Mouse (Mus musculus) kidney, embryonic 14.5 days (tissue): ENCODE measurements at regions not wholly inside any gene's neighbourhood (a gene's known extent, or its start where the extent isn't known, plus 50 kb on each side); places are given as distances from the start of the nearest gene placed in this dataset.

Experiments used
- ATAC-seq: fragments of 200-750 bp; cut with Nextera tagmentation; 2 replicates; pipeline ENCODE4 v1.8.0; 2017; ENCODE audit warnings: moderate number of reproducible peaks, mild to moderate bottlenecking, moderate TSS enrichment, moderate library complexity; ENCODE audit not compliant: low FRiP score, low TSS enrichment
- H3K27ac ChIP-seq: fragments of 300-500 bp; sonication (generic); 2 replicates; pipeline ENCODE4 v1.5.1; 2014; ENCODE audit warnings: low read depth, mild to moderate bottlenecking, low read length, moderate library complexity, mixed read lengths
- H3K27me3 ChIP-seq: fragments of 300-500 bp; sonication (generic); 2 replicates; pipeline ENCODE4 v1.6.1; 2014; ENCODE audit warnings: mild to moderate bottlenecking, low read length; ENCODE audit not compliant: control insufficient read depth, insufficient read depth
- H3K36me3 ChIP-seq: fragments of 300-500 bp; sonication (generic); 2 replicates; pipeline ENCODE4 v1.6.1; 2014; ENCODE audit warnings: low read length, mixed read lengths; ENCODE audit not compliant: control insufficient read depth, insufficient read depth
- H3K4me1 ChIP-seq: fragments of 300-500 bp; sonication (generic); 2 replicates; pipeline ENCODE4 v1.6.1; 2014; ENCODE audit warnings: low read length, mixed read lengths; ENCODE audit not compliant: control insufficient read depth, insufficient read depth
- H3K4me2 ChIP-seq: fragments of 300-500 bp; sonication (generic); replicated peaks from 2 replicates; pipeline ENCODE4 v1.6.1; 2014; ENCODE audit warnings: low read depth, mild to moderate bottlenecking, low read length
- H3K4me3 ChIP-seq: fragments of 300-500 bp; sonication (generic); 2 replicates; pipeline ENCODE4 v1.5.1; 2014; ENCODE audit warnings: mild to moderate bottlenecking, low read length
- H3K9ac ChIP-seq: fragments of 300-500 bp; sonication (generic); 2 replicates; pipeline ENCODE4 v1.6.1; 2014; ENCODE audit warnings: low read depth, mild to moderate bottlenecking, low read length, moderate library complexity
- H3K9me3 ChIP-seq: fragments of 300-500 bp; sonication (generic); 2 replicates; pipeline ENCODE4 v1.6.1; 2016; ENCODE audit warnings: low read length; ENCODE audit not compliant: control insufficient read depth
- WGBS: fragments of 180-500 bp; shearing (Covaris S2); extraction: QIAGEN DNeasy Blood & Tissue Kit; methylation state at CpG from one replicate; pipeline ENCODE4 v1.1.7; 2014; 5-methylcytosine and 5-hydroxymethylcytosine counted together

- WGBS: 74% methylated on average over 4 of the region's 4 CpGs
- H3K4me1 ChIP-seq: no peaks in the 10 kb centered on the region
- H3K27me3 ChIP-seq: no peaks in the 10 kb centered on the region
- H3K4me3 ChIP-seq: no peak overlapping the region
- no peaks in the 10 kb centered on the region for H3K9me3 ChIP-seq
- no peak overlapping the region for H3K4me2 ChIP-seq
- H3K36me3 ChIP-seq: no peaks in the 10 kb centered on the region
- ATAC-seq: no peak
- no peak overlapping the region for H3K27ac ChIP-seq
- H3K9ac ChIP-seq: no peak overlapping the region
Measured at GRCm38 (mm10) chr11:45219239-45219638, 602.1 kb downstream of the Ebf1 start.

- Histone ChIP-seq H3K36me3 (no peaks in the 10 kb centered on the region), H3K4me1 (no peaks in the 10 kb centered on the region), H3K4me3 (no peak overlapping the region), H3K9me3 (no peaks in the 10 kb centered on the region), H3K27ac (no peak overlapping the region), H3K9ac (no peak overlapping the region), H3K27me3 (no peaks in the 10 kb centered on the region), H3K4me2 (no peak overlapping the region)
- no peak for ATAC-seq
- 67% methylated on average over 3 of the region's 3 CpGs for WGBS
Measured at GRCm38 (mm10) chr11:45222021-45222420, 604.9 kb downstream of the Ebf1 start.

GRCm38 (mm10) chr11:45235476-45236412, 616.1 kb upstream of the Clint1 start:
- H3K27me3 ChIP-seq: no peaks in the 10 kb centered on the region
- 0 out of 2 replicates have a peak, but pooled peaks cover 3% of the 10 kb centered on the region for H3K4me1 ChIP-seq
- H3K4me3 ChIP-seq: no peak overlapping the region
- H3K27ac ChIP-seq: 0 out of 2 replicates have a peak overlapping the region, but pooled peaks have one; percentile 32
- no peaks in the 10 kb centered on the region for H3K9me3 ChIP-seq
- no peak for ATAC-seq
- 69% methylated on average over 6 of the region's 6 CpGs for WGBS
- no peaks in the 10 kb centered on the region for H3K36me3 ChIP-seq
- H3K9ac ChIP-seq: no peak overlapping the region
- no peak overlapping the region for H3K4me2 ChIP-seq

- 71% methylated on average over 4 of the region's 4 CpGs for WGBS
- no peak for ATAC-seq
- 0 out of 2 replicates have a peak, but pooled peaks cover 3% of the 10 kb centered on the region for H3K4me1 ChIP-seq
- no peak overlapping the region for H3K4me3 ChIP-seq
- H3K36me3 ChIP-seq: no peaks in the 10 kb centered on the region
- H3K4me2 ChIP-seq: no peak overlapping the region
- H3K27ac ChIP-seq: no peak overlapping the region
- H3K9ac ChIP-seq: no peak overlapping the region
- H3K9me3 ChIP-seq: no peaks in the 10 kb centered on the region
- no peaks in the 10 kb centered on the region for H3K27me3 ChIP-seq
Measured at GRCm38 (mm10) chr11:45237056-45237455, 614.8 kb upstream of the Clint1 start.

- Histone ChIP-seq H3K36me3 (no peaks in the 10 kb centered on the region), H3K4me1 (0 out of 2 replicates have a peak, but pooled peaks cover 3% of the 10 kb centered on the region), H3K9me3 (no peaks in the 10 kb centered on the region), H3K9ac (no peak overlapping the region), H3K27ac (no peak overlapping the region), H3K4me2 (no peak overlapping the region), H3K27me3 (no peaks in the 10 kb centered on the region), H3K4me3 (no peak overlapping the region)
- 61% methylated on average over 5 of the region's 5 CpGs for WGBS
- no peak for ATAC-seq
Measured at GRCm38 (mm10) chr11:45239044-45239443, 612.8 kb upstream of the Clint1 start.

GRCm38 (mm10) chr11:45240419-45240818, 611.4 kb upstream of the Clint1 start:
- ATAC-seq: no peak
- H3K9ac ChIP-seq: no peak overlapping the region
- no peaks in the 10 kb centered on the region for H3K27me3 ChIP-seq
- no peaks in the 10 kb centered on the region for H3K36me3 ChIP-seq
- 0 out of 2 replicates have a peak, but pooled peaks cover 3% of the 10 kb centered on the region for H3K4me1 ChIP-seq
- H3K4me3 ChIP-seq: no peak overlapping the region
- no peaks in the 10 kb centered on the region for H3K9me3 ChIP-seq
- WGBS: 49% methylated on average over 3 of the region's 3 CpGs
- no peak overlapping the region for H3K27ac ChIP-seq
- no peak overlapping the region for H3K4me2 ChIP-seq

GRCm38 (mm10) chr11:45241671-45242070, 610.2 kb upstream of the Clint1 start:
- Histone ChIP-seq H3K4me3 (no peak overlapping the region), H3K9me3 (no peaks in the 10 kb centered on the region), H3K27ac (no peak overlapping the region), H3K4me1 (no peaks in the 10 kb centered on the region), H3K4me2 (no peak overlapping the region), H3K36me3 (no peaks in the 10 kb centered on the region), H3K9ac (no peak overlapping the region), H3K27me3 (no peaks in the 10 kb centered on the region)
- WGBS: 58% methylated on average over 10 of the region's 10 CpGs
- ATAC-seq: no peak

- Histone ChIP-seq H3K4me2 (no peak overlapping the region), H3K9me3 (no peaks in the 10 kb centered on the region), H3K27me3 (no peaks in the 10 kb centered on the region), H3K9ac (no peak overlapping the region), H3K27ac (no peak overlapping the region), H3K4me3 (no peak overlapping the region), H3K4me1 (no peaks in the 10 kb centered on the region), H3K36me3 (no peaks in the 10 kb centered on the region)
- no peak for ATAC-seq
- 77% methylated on average over 2 of the region's 2 CpGs for whole genome bisulfite sequencing
Measured at GRCm38 (mm10) chr11:45244796-45245195, 607.1 kb upstream of the Clint1 start.

- H3K4me2 ChIP-seq: no peak overlapping the region
Measured at GRCm38 (mm10) chr11:45256019-45256418, 595.8 kb upstream of the Clint1 start.

More at GRCm38 (mm10) chr11:45256019-45256418, 595.8 kb upstream of the Clint1 start:
- Histone ChIP-seq H3K27me3 (no peaks in the 10 kb centered on the region), H3K4me3 (no peak overlapping the region), H3K9ac (no peak overlapping the region), H3K36me3 (no peaks in the 10 kb centered on the region), H3K4me1 (no peaks in the 10 kb centered on the region), H3K9me3 (peaks cover 4% of the 10 kb centered on the region; the same call in 1 of the 2 replicates), H3K27ac (no peak overlapping the region)
- no peak for ATAC-seq
